15 mouse cellular contexts compared by ENCODE assay signal in genomic region chr13:101924637-101925036, GRCm38 (mm10).
"Had no signal": no experiment of that assay in that cellular context is flagged by ENCODE, and none has a peak within 500 bp of the region (broad histone marks: within the 10 kb centered on the region; RNA-seq: fewer than 3 reads in every experiment).

No protein-coding gene starts in this region.

- H3K9me3 ChIP-seq: neural tube, embryonic 15.5 days; stomach, embryonic 15.5 days had no signal

- H3K27ac ChIP-seq: neural tube, embryonic 15.5 days; stomach, embryonic 15.5 days; stomach, postnatal 0 days had no signal

- H3K27me3 ChIP-seq: neural tube, embryonic 15.5 days; stomach, embryonic 15.5 days had no signal

- DNase-seq: retina, postnatal 1 day; right cerebral cortex, adult 18-20 months; right cerebral cortex, postnatal 14 days; right cerebral cortex, postnatal 25 days; right cerebral cortex, postnatal 4 days; spleen, adult 18-20 months; thymus, adult 18-20 months; thymus, adult 2 months; thymus, postnatal 14 days; thymus, postnatal 25 days; thymus, postnatal 36 days; thymus, postnatal 4 days had no signal

- H3K36me3 ChIP-seq: neural tube, embryonic 15.5 days; stomach, embryonic 15.5 days had no signal

- H3K9ac ChIP-seq: neural tube, embryonic 15.5 days; stomach, embryonic 15.5 days had no signal

- H3K4me3 ChIP-seq: neural tube, embryonic 15.5 days; stomach, embryonic 15.5 days had no signal

- H3K4me1 ChIP-seq: neural tube, embryonic 15.5 days; stomach, embryonic 15.5 days had no signal

- H3K4me2 ChIP-seq: neural tube, embryonic 15.5 days; stomach, embryonic 15.5 days had no signal
